Mouse (Mus musculus) embryonic facial prominence, embryonic 14.5 days (tissue): ENCODE results near the gene Coro1b. TPM values are rescaled to one million over a fixed set of nuclear protein-coding genes. Genes with fewer than 3 reads are reported as not detected.

ENCODE experiments used
- ATAC-seq: fragments of 200-750 bp; cut with Nextera tagmentation; 2 replicates; pipeline ENCODE4 v1.8.0; 2017; ENCODE audit warnings: low read depth, moderate number of reproducible peaks, moderate TSS enrichment
- DNase-seq: peaks from one replicate; pipeline ENCODE4 v3.0.0-alpha.2; 2015; ENCODE audit warnings: low spot score
- H3K27ac ChIP-seq: fragments of 300-500 bp; sonication (generic); replicated peaks from 2 replicates; pipeline ENCODE4 v1.5.1; 2014; ENCODE audit warnings: low read depth, mild to moderate bottlenecking, low read length, moderate library complexity
- H3K27me3 ChIP-seq: fragments of 300-500 bp; sonication (generic); replicated peaks from 2 replicates; pipeline ENCODE4 v1.6.1; 2014; ENCODE audit warnings: low read length; ENCODE audit not compliant: control insufficient read depth, insufficient read depth
- H3K36me3 ChIP-seq: fragments of 300-500 bp; sonication (generic); 2 replicates; pipeline ENCODE4 v1.6.1; 2014; ENCODE audit warnings: low read length, mixed read lengths; ENCODE audit not compliant: control insufficient read depth, insufficient read depth
- H3K4me1 ChIP-seq: fragments of 300-500 bp; sonication (generic); 2 replicates; pipeline ENCODE4 v1.6.1; 2014; ENCODE audit warnings: antibody characterized with exemption, low read length; ENCODE audit not compliant: control insufficient read depth, insufficient read depth
- H3K4me2 ChIP-seq: fragments of 300-500 bp; sonication (generic); 2 replicates; pipeline ENCODE4 v1.6.1; 2014; ENCODE audit warnings: low read depth, mild to moderate bottlenecking, low read length, moderate library complexity, mixed read lengths
- H3K4me3 ChIP-seq: fragments of 300-500 bp; sonication (generic); 2 replicates; pipeline ENCODE4 v1.5.1; 2014; ENCODE audit warnings: low read depth, mild to moderate bottlenecking, low read length
- H3K9ac ChIP-seq: fragments of 300-500 bp; sonication (generic); 2 replicates; pipeline ENCODE4 v1.6.1; 2014; ENCODE audit warnings: low read depth, mild to moderate bottlenecking, low read length, moderate library complexity, mixed read lengths
- H3K9me3 ChIP-seq: fragments of 300-500 bp; sonication (generic); 2 replicates; pipeline ENCODE4 v1.6.1; 2016; ENCODE audit warnings: low read length; ENCODE audit not compliant: control insufficient read depth
- WGBS: fragments of 180-500 bp; shearing (Covaris S2); extraction: QIAGEN DNeasy Blood & Tissue Kit; methylation state at CpG from one replicate; pipeline ENCODE4 v1.1.7; 2014; 5-methylcytosine and 5-hydroxymethylcytosine counted together
- polyA plus RNA-seq: library from polyadenylated mRNA; unstranded; fragments of >200 nt; fragmentation: Nextera tagmentation; extraction: Ambion mirVana; gene quantifications from 2 replicates; pipeline ENCODE4 v1.2.1, GENCODE M21; 2014

Coro1b gene
- polyA plus RNA-seq, 1 experiment from 2014 or later = 139 TPM

- Histone ChIP-seq H3K27me3 (no peaks in the 10 kb centered on the region), H3K4me2 (no peak overlapping the region), H3K9me3 (no peaks in the 10 kb centered on the region), H3K4me1 (peaks cover 8% of the 10 kb centered on the region; the same call in 1 of the 2 replicates), H3K4me3 (no peak overlapping the region), H3K27ac (no peak overlapping the region), H3K9ac (no peak overlapping the region), H3K36me3 (no peaks in the 10 kb centered on the region)
- ATAC-seq (no peak), DNase-seq (no peak)
- WGBS = 87% methylated on average over 7 of the region's 7 CpGs
Measured at GRCm38 (mm10) chr19:4180411-4180810, 32.0 kb downstream of the Coro1b start.

- peak; percentile 76 for DNase-seq
- no peak overlapping the region for H3K9ac ChIP-seq
- WGBS = 54% methylated on average over 3 of the region's 3 CpGs
Measured at GRCm38 (mm10) chr19:4181892-4182291, 33.5 kb downstream of the Coro1b start.

GRCm38 (mm10) chr19:4183689-4184088 is 35.3 kb downstream of the Coro1b start:
- no peak for DNase-seq

More at GRCm38 (mm10) chr19:4181892-4182291, 33.5 kb downstream of the Coro1b start:
- Histone ChIP-seq H3K27ac (no peak overlapping the region), H3K9me3 (no peaks in the 10 kb centered on the region), H3K4me2 (no peak overlapping the region), H3K36me3 (no peaks in the 10 kb centered on the region), H3K4me1 (peaks cover 10% of the 10 kb centered on the region; the same call in 1 of the 2 replicates), H3K27me3 (no peaks in the 10 kb centered on the region), H3K4me3 (no peak overlapping the region)
- peak; percentile 58; the same call in 1 of the 2 replicates for ATAC-seq

GRCm38 (mm10) chr19:4184976-4185975 is 36.9 kb downstream of the Coro1b start:
- no peak for ATAC-seq
- Histone ChIP-seq H3K4me3 (no peak overlapping the region), H3K9me3 (no peaks in the 10 kb centered on the region), H3K36me3 (no peaks in the 10 kb centered on the region), H3K27me3 (no peaks in the 10 kb centered on the region), H3K9ac (no peak overlapping the region), H3K4me2 (no peak overlapping the region), H3K4me1 (peaks cover 10% of the 10 kb centered on the region; the same call in 1 of the 2 replicates), H3K27ac (no peak overlapping the region; the same call in 1 of the 2 replicates)
- DNase-seq = no peak
- WGBS = 46% methylated on average over 15 of the region's 15 CpGs

More at GRCm38 (mm10) chr19:4183689-4184088, 35.3 kb downstream of the Coro1b start:
- Histone ChIP-seq H3K27me3 (no peaks in the 10 kb centered on the region), H3K36me3 (no peaks in the 10 kb centered on the region), H3K4me2 (no peak overlapping the region), H3K9me3 (no peaks in the 10 kb centered on the region), H3K9ac (no peak overlapping the region), H3K4me3 (no peak overlapping the region), H3K4me1 (peaks cover 10% of the 10 kb centered on the region; the same call in 1 of the 2 replicates), H3K27ac (no peak overlapping the region)
- 62% methylated on average over 2 of the region's 2 CpGs for WGBS
- peak; percentile 59; the same call in 1 of the 2 replicates for ATAC-seq

- ATAC-seq (no peak), DNase-seq (no peak)
- Histone ChIP-seq H3K36me3 (no peaks in the 10 kb centered on the region), H3K27ac (no peak overlapping the region), H3K4me1 (peaks cover 16% of the 10 kb centered on the region), H3K4me2 (no peak overlapping the region), H3K4me3 (no peak overlapping the region), H3K9me3 (no peaks in the 10 kb centered on the region), H3K9ac (no peak overlapping the region), H3K27me3 (no peaks in the 10 kb centered on the region)
- 64% methylated on average over 3 of the region's 3 CpGs for WGBS
Measured at GRCm38 (mm10) chr19:4187303-4187702, 38.9 kb downstream of the Coro1b start.

GRCm38 (mm10) chr19:4189051-4189620 is 40.7 kb downstream of the Coro1b start:
- Histone ChIP-seq H3K27ac (no peak overlapping the region), H3K4me2 (no peak overlapping the region), H3K9ac (no peak overlapping the region), H3K9me3 (no peaks in the 10 kb centered on the region), H3K4me3 (no peak overlapping the region), H3K36me3 (peaks cover 10% of the 10 kb centered on the region), H3K27me3 (no peaks in the 10 kb centered on the region), H3K4me1 (peaks cover 27% of the 10 kb centered on the region)
- 81% methylated on average over 12 of the region's 12 CpGs for WGBS
- DNase-seq (no peak), ATAC-seq (no peak)

- peak within 1 kb of the TSS; percentile 91 for H3K27ac ChIP-seq
- peaks cover 17% of the 10 kb centered on the region for H3K4me1 ChIP-seq
- WGBS = 53% methylated on average over 4 of the region's 4 CpGs
- H3K4me2 ChIP-seq = peak within 1 kb of the TSS; percentile 91
- H3K36me3 ChIP-seq = peaks cover 28% of the 10 kb centered on the region
- DNase-seq (no peak), ATAC-seq (no peak)
- peak within 1 kb of the TSS; percentile 96 for H3K9ac ChIP-seq
- no peaks in the 10 kb centered on the region for H3K27me3 ChIP-seq
- peak within 1 kb of the TSS; percentile 94 for H3K4me3 ChIP-seq
- H3K9me3 ChIP-seq = no peaks in the 10 kb centered on the region
Measured at GRCm38 (mm10) chr19:4190831-4191334, 42.5 kb downstream of the Coro1b start, which contains the start of gene Tbc1d10c. Gene Tbc1d10c (minus strand): TSS chr19:4191284.

- peaks cover 17% of the 10 kb centered on the region for H3K4me1 ChIP-seq
- WGBS = 8% methylated on average over 30 of the region's 47 CpGs
Measured at GRCm38 (mm10) chr19:4191528-4192250, 43.3 kb downstream of the Coro1b start, which contains the start of gene Ppp1ca. Gene Ppp1ca (plus strand): TSS chr19:4192065.

More at GRCm38 (mm10) chr19:4191528-4192250, 43.3 kb downstream of the Coro1b start, which contains the start of gene Ppp1ca:
- DNase-seq (peak; percentile 96), ATAC-seq (peak; percentile 93)
- Histone ChIP-seq H3K27ac (peak within 1 kb of the TSS; percentile 91), H3K36me3 (peaks cover 34% of the 10 kb centered on the region), H3K9ac (peak within 1 kb of the TSS; percentile 96), H3K4me2 (peak within 1 kb of the TSS; percentile 91), H3K9me3 (no peaks in the 10 kb centered on the region), H3K4me3 (peak within 1 kb of the TSS; percentile 94), H3K27me3 (no peaks in the 10 kb centered on the region)
